Mouse (Mus musculus) liver, postnatal 0 days (tissue): ENCODE data around the gene Plxna2.

Experiments
- CTCF ChIP-seq: sonication (generic); IDR thresholded peaks from 2 replicates; pipeline ENCODE4 v1.5.1; 2016; ENCODE audit warnings: antibody characterized with exemption, low read depth
- EP300 ChIP-seq: IDR thresholded peaks from 2 replicates; pipeline ENCODE4 v1.6.1; 2016; ENCODE audit warnings: antibody characterized with exemption, low read depth, mild to moderate bottlenecking

DNA sequence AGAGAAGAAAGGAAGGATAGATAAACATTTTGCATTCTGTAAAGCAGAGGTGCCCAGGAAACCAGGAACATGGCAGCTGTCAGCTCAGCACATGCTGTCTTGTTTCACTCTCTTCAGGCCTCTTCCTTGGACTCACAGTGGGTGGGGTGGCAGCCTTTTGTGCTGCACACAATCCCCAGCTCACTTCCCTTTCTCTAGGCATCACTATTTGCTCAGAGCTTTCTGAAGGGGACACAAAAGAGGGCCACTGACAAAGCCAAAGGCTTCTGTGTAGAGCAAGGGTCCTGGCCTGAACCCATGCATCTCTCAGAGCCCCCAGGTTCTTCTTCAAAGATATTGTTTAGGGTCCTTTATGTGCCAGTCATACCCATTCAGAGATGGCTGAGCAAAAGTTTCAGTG lies 45.0 kb downstream of the Plxna2 start:
- TF ChIP-seq CTCF (no peak), EP300 (no peak)
